Mouse (Mus musculus) ES-Bruce4 (cell line): ENCODE measurements at regions not wholly inside any gene's neighbourhood (a gene's known extent, or its start where the extent isn't known, plus 50 kb on each side); places are given as distances from the start of the nearest gene placed in this dataset.

Source experiments
- CTCF ChIP-seq: IDR thresholded peaks from one replicate; pipeline ENCODE4 v1.8.1; 2011; ENCODE audit warnings: low read depth, low read length
- EP300 ChIP-seq: IDR thresholded peaks from 2 replicates; pipeline ENCODE4 v1.6.1; 2011; ENCODE audit warnings: low read depth, low read length; ENCODE audit not compliant: insufficient read depth
- POLR2A ChIP-seq: IDR thresholded peaks from one replicate; pipeline ENCODE4 v1.8.1; 2011; ENCODE audit warnings: low read length; ENCODE audit not compliant: insufficient read depth

GRCm38 (mm10) chr6:51084656-51085055, 347.8 kb upstream of the Nfe2l3 start:
- TF ChIP-seq POLR2A (no peak), CTCF (no peak), EP300 (no peak)
